15 mouse cellular contexts compared by ENCODE assay signal in the genomic region with DNA sequence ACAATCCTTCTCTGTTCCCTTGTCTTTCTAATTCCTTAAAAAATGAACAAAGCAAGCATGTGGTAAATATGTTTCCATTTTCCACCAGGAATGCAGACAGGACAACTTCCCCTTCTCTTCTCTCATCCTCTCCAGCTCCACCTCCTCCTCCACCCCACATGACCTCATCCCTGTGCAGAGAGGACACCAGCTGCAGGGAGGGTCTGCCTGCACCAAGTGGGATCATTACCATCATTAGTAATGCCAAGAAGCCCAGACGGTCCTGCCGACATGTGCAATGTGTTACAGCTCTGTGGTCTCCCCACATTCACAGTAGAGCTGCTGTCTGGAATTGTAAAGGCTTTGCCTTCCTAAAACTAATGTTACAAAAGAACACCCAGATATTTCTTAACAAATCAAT.
DNase-seq lines count a peak whose midpoint lies in the region; ATAC-seq and TF ChIP-seq lines count a peak whose summit lies in the region.
"Had no signal": no experiment of that assay in that cellular context is flagged by ENCODE, and none has a peak within 500 bp of the region (broad histone marks: within the 10 kb centered on the region; RNA-seq: fewer than 3 reads in every experiment).

No protein-coding gene starts in this region.

- intact Hi-C loops in gastrocnemius, postnatal 14 days (cut with DNase I; ENCODE audit: low total_unique reads), result no loop called here

- WGBS in neural tube, embryonic 12.5 days, result 55% methylated on average over 2 of the region's 2 CpGs
- 38% methylated on average over 2 of the region's 2 CpGs for WGBS in neural tube, embryonic 15.5 days
- 78% methylated on average over 2 of the region's 2 CpGs for WGBS in midbrain, embryonic 10.5 days

- 0 out of 2 replicates have a peak, but pooled peaks have one; percentile 48 for ATAC-seq in neural tube, embryonic 12.5 days (ENCODE audit: low FRiP score, low read depth)
- no peak for ATAC-seq in neural tube, embryonic 15.5 days (ENCODE audit: low FRiP score)
- ATAC-seq: inflammation-experienced regulatory T-cells, adult 6 months had no signal

- H3K4me3 ChIP-seq in neural tube, embryonic 12.5 days, result no peak overlapping the region
- no peak overlapping the region for H3K4me3 ChIP-seq in neural tube, embryonic 15.5 days (replicated peaks)
- H3K4me3 ChIP-seq in embryonic fibroblast, embryonic 13.5 days (ENCODE audit: insufficient read depth, low read length), result no peak overlapping the region
- no peak overlapping the region for H3K4me3 ChIP-seq in myocyte
- H3K4me3 ChIP-seq in midbrain, embryonic 10.5 days, result no peak overlapping the region
- H3K4me3 ChIP-seq: heart, embryonic 15.5 days; liver, embryonic 13.5 days had no signal

- DNase-seq in gastrocnemius, postnatal 14 days, result peak; percentile 46
- DNase-seq in gastrocnemius, adult 8-10 months (ENCODE audit: low spot score in 2 of 2), result no peak
- DNase-seq in ovary, postnatal 14 days (ENCODE audit: low spot score), result no peak
- DNase-seq in midbrain, embryonic 10.5 days (ENCODE audit: low spot score), result no peak
- DNase-seq: cerebellum, postnatal 25 days; kidney, postnatal 36 days; liver, embryonic 13.5 days; lung, postnatal 36 days; thymus, adult 2 months had no signal

- H3K27me3 ChIP-seq in neural tube, embryonic 12.5 days (replicated peaks), result no peaks in the 10 kb centered on the region
- H3K27me3 ChIP-seq in neural tube, embryonic 15.5 days (replicated peaks), result no peaks in the 10 kb centered on the region
- no peaks in the 10 kb centered on the region for H3K27me3 ChIP-seq in myocyte (ENCODE audit: control insufficient read depth, insufficient read depth, insufficient read length)
- no peaks in the 10 kb centered on the region for H3K27me3 ChIP-seq in midbrain, embryonic 10.5 days (ENCODE audit: low read depth, poor library complexity, severe bottlenecking)
- H3K27me3 ChIP-seq: heart, embryonic 15.5 days; liver, embryonic 13.5 days had no signal

- H3K36me3 ChIP-seq in neural tube, embryonic 12.5 days, result no peaks in the 10 kb centered on the region
- no peaks in the 10 kb centered on the region for H3K36me3 ChIP-seq in neural tube, embryonic 15.5 days
- H3K36me3 ChIP-seq in myocyte (ENCODE audit: control insufficient read depth, insufficient read depth), result no peaks in the 10 kb centered on the region
- H3K36me3 ChIP-seq in midbrain, embryonic 10.5 days, result no peaks in the 10 kb centered on the region
- H3K36me3 ChIP-seq: heart, embryonic 15.5 days; liver, embryonic 13.5 days had no signal

- H3K27ac ChIP-seq in neural tube, embryonic 12.5 days, result no peak overlapping the region
- H3K27ac ChIP-seq in neural tube, embryonic 15.5 days (replicated peaks), result no peak overlapping the region
- H3K27ac ChIP-seq in embryonic fibroblast, embryonic 13.5 days (ENCODE audit: insufficient read depth, low read length), result peak overlapping the region; percentile 71
- H3K27ac ChIP-seq in midbrain, embryonic 10.5 days (replicated peaks), result no peak overlapping the region
- H3K27ac ChIP-seq: heart, embryonic 15.5 days; liver, embryonic 13.5 days had no signal

- H3K9me3 ChIP-seq in neural tube, embryonic 12.5 days, result no peaks in the 10 kb centered on the region
- H3K9me3 ChIP-seq in neural tube, embryonic 15.5 days (replicated peaks), result no peaks in the 10 kb centered on the region
- no peaks in the 10 kb centered on the region for H3K9me3 ChIP-seq in midbrain, embryonic 10.5 days (replicated peaks)
- H3K9me3 ChIP-seq: heart, embryonic 15.5 days; liver, embryonic 13.5 days had no signal

- no peaks in the 10 kb centered on the region for H3K79me2 ChIP-seq in myocyte (ENCODE audit: control insufficient read depth, insufficient read depth)

- no peak for TF ChIP-seq CTCF in embryonic fibroblast, embryonic 13.5 days (IDR thresholded peaks at IDR 0.05; ENCODE audit: borderline replicate concordance, insufficient read depth, low read length)

- no peaks in the 10 kb centered on the region for H3K4me1 ChIP-seq in neural tube, embryonic 12.5 days
- H3K4me1 ChIP-seq in neural tube, embryonic 15.5 days, result 0 out of 2 replicates have a peak, but pooled peaks cover under 1% of the 10 kb centered on the region
- peaks cover 20% of the 10 kb centered on the region for H3K4me1 ChIP-seq in embryonic fibroblast, embryonic 13.5 days (ENCODE audit: control insufficient read depth, insufficient read depth, low read length)
- peaks cover 4% of the 10 kb centered on the region; the same call in 1 of the 2 replicates for H3K4me1 ChIP-seq in midbrain, embryonic 10.5 days
- H3K4me1 ChIP-seq: liver, embryonic 13.5 days had no signal

- TF ChIP-seq POLR2A in embryonic fibroblast, embryonic 13.5 days (IDR thresholded peaks at IDR 0.05; ENCODE audit: low read depth, low read length), result no peak
- no peak for TF ChIP-seq POLR2A in myocyte (IDR thresholded peaks at IDR 0.05; ENCODE audit: insufficient read length, low read depth)

- H3ac ChIP-seq in myocyte (ENCODE audit: control insufficient read depth, insufficient read length), result no peak overlapping the region

- H3K9ac ChIP-seq in neural tube, embryonic 12.5 days, result no peak overlapping the region
- no peak overlapping the region for H3K9ac ChIP-seq in neural tube, embryonic 15.5 days (replicated peaks)
- H3K9ac ChIP-seq: heart, embryonic 15.5 days; liver, embryonic 13.5 days had no signal

- no peak overlapping the region for H3K4me2 ChIP-seq in neural tube, embryonic 12.5 days (replicated peaks)
- no peak overlapping the region for H3K4me2 ChIP-seq in neural tube, embryonic 15.5 days
- H3K4me2 ChIP-seq in myocyte (ENCODE audit: low read depth), result peak overlapping the region; percentile 43
- H3K4me2 ChIP-seq: liver, embryonic 13.5 days had no signal

TF ChIP-seq in myocyte, 11 proteins besides CTCF, POLR2A, EP300 and RAD21:
- TF ChIP-seq TCF12 (IDR thresholded peaks at IDR 0.05; ENCODE audit: insufficient read depth, poor library complexity, severe bottlenecking), result no peak
- peak in 2 of 3 experiments; percentile 80 to 88 for TF ChIP-seq MYOG (IDR thresholded peaks at IDR 0.05; ENCODE audit: control insufficient read depth in 1 of 3, insufficient read depth in 1 of 3, insufficient read length in 2 of 3, low read depth in 2 of 3)
- TF ChIP-seq POLR2AphosphoS2 (IDR thresholded peaks at IDR 0.05; ENCODE audit: insufficient read length, low read depth), result no peak
- TF ChIP-seq SRF (IDR thresholded peaks at IDR 0.05; ENCODE audit: control insufficient read depth, insufficient read length, low read depth), result peak; percentile 39
- 0 out of 2 replicates have a peak, but pooled peaks have one; percentile 33 for TF ChIP-seq CEBPB (IDR thresholded peaks at IDR 0.05; ENCODE audit: insufficient read depth, poor library complexity, severe bottlenecking)
- no peak for TF ChIP-seq E2F4 (IDR thresholded peaks at IDR 0.05; ENCODE audit: insufficient read depth)
- peak in 2 of 3 experiments; percentile 90 to 91 for TF ChIP-seq MYOD1 (IDR thresholded peaks at IDR 0.05; ENCODE audit: control insufficient read depth in 1 of 3, insufficient read length in 2 of 3, low read depth in 2 of 3)
- no peak for TF ChIP-seq MAX (IDR thresholded peaks at IDR 0.05; ENCODE audit: low read depth)
- TF ChIP-seq REST (IDR thresholded peaks at IDR 0.05; ENCODE audit: insufficient read depth, insufficient read length), result no peak
- peak; percentile 60 for TF ChIP-seq USF1 (IDR thresholded peaks at IDR 0.05; ENCODE audit: low read depth)
- no peak for TF ChIP-seq TCF3 (IDR thresholded peaks at IDR 0.05; ENCODE audit: insufficient read length, low read depth)
